9 mouse cellular contexts compared by ENCODE assay signal in the genomic region with DNA sequence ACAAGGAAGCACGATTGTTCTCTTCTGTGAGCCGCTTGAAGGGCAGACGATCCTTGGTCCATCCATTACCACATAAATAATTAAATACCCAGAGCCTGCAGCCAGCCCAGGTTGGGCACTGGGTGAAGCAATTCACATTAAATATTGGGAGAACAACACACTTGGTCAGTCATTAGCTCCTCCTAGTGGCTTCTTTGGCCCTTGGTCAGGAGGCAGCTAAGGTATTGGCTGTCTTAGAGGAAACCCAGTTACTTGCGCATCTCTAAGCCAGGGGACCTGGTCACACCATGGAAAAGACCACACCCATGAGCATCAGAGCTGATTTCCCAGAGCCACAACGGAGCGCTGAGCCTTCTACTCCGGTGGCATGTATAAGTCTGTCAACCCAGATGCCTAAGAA.
DNase-seq lines count a peak whose midpoint lies in the region; ATAC-seq lines count a peak whose summit lies in the region.
"Had no signal": no experiment of that assay in that cellular context is flagged by ENCODE, and none has a peak within 500 bp of the region (broad histone marks: within the 10 kb centered on the region; RNA-seq: fewer than 3 reads in every experiment).

No protein-coding gene starts in this region.

- H3K4me3 ChIP-seq in neural tube, embryonic 13.5 days, result no peak overlapping the region
- no peak overlapping the region for H3K4me3 ChIP-seq in neural tube, embryonic 15.5 days (replicated peaks)
- no peak overlapping the region for H3K4me3 ChIP-seq in hindbrain, embryonic 13.5 days
- H3K4me3 ChIP-seq: stomach, embryonic 15.5 days had no signal

- no peaks in the 10 kb centered on the region; the same call in 1 of the 2 replicates for H3K27me3 ChIP-seq in neural tube, embryonic 13.5 days
- H3K27me3 ChIP-seq in neural tube, embryonic 15.5 days (replicated peaks), result peaks cover 3% of the 10 kb centered on the region
- no peaks in the 10 kb centered on the region for H3K27me3 ChIP-seq in hindbrain, embryonic 13.5 days
- H3K27me3 ChIP-seq: stomach, embryonic 15.5 days had no signal

- no peak overlapping the region for H3K4me2 ChIP-seq in neural tube, embryonic 13.5 days
- H3K4me2 ChIP-seq in neural tube, embryonic 15.5 days, result no peak overlapping the region
- no peak overlapping the region for H3K4me2 ChIP-seq in hindbrain, embryonic 13.5 days
- H3K4me2 ChIP-seq: stomach, embryonic 15.5 days had no signal

- no peak overlapping the region for H3K9ac ChIP-seq in neural tube, embryonic 13.5 days
- no peak overlapping the region for H3K9ac ChIP-seq in neural tube, embryonic 15.5 days (replicated peaks)
- no peak overlapping the region for H3K9ac ChIP-seq in hindbrain, embryonic 13.5 days
- H3K9ac ChIP-seq: stomach, embryonic 15.5 days had no signal

- 39% methylated on average over 7 of the region's 7 CpGs for whole genome bisulfite sequencing in neural tube, embryonic 13.5 days
- 49% methylated on average over 7 of the region's 7 CpGs for WGBS in neural tube, embryonic 15.5 days
- WGBS in hindbrain, embryonic 13.5 days, result 42% methylated on average over 7 of the region's 7 CpGs

- peaks cover 27% of the 10 kb centered on the region for H3K4me1 ChIP-seq in neural tube, embryonic 13.5 days (replicated peaks)
- H3K4me1 ChIP-seq in neural tube, embryonic 15.5 days, result peaks cover 15% of the 10 kb centered on the region
- H3K4me1 ChIP-seq in hindbrain, embryonic 13.5 days (replicated peaks), result peaks cover 30% of the 10 kb centered on the region

- H3K9me3 ChIP-seq in neural tube, embryonic 13.5 days, result no peaks in the 10 kb centered on the region
- no peaks in the 10 kb centered on the region for H3K9me3 ChIP-seq in neural tube, embryonic 15.5 days (replicated peaks)
- H3K9me3 ChIP-seq in hindbrain, embryonic 13.5 days, result no peaks in the 10 kb centered on the region
- H3K9me3 ChIP-seq: stomach, embryonic 15.5 days had no signal

- H3K27ac ChIP-seq in neural tube, embryonic 13.5 days (replicated peaks), result no peak overlapping the region
- no peak overlapping the region for H3K27ac ChIP-seq in neural tube, embryonic 15.5 days (replicated peaks)
- H3K27ac ChIP-seq in hindbrain, embryonic 13.5 days, result no peak overlapping the region
- H3K27ac ChIP-seq: stomach, embryonic 15.5 days had no signal

- ATAC-seq in neural tube, embryonic 13.5 days (ENCODE audit: low read depth), result 0 out of 2 replicates have a peak, but pooled peaks have one; percentile 55
- no peak for ATAC-seq in neural tube, embryonic 15.5 days (ENCODE audit: low FRiP score)
- ATAC-seq in hindbrain, embryonic 13.5 days (ENCODE audit: low FRiP score), result 0 out of 2 replicates have a peak, but pooled peaks have one; percentile 21

- no peaks in the 10 kb centered on the region for H3K36me3 ChIP-seq in neural tube, embryonic 13.5 days
- no peaks in the 10 kb centered on the region for H3K36me3 ChIP-seq in neural tube, embryonic 15.5 days
- no peaks in the 10 kb centered on the region for H3K36me3 ChIP-seq in hindbrain, embryonic 13.5 days
- H3K36me3 ChIP-seq: stomach, embryonic 15.5 days had no signal

- peak; percentile 66 to 73 for DNase-seq in cerebellum, postnatal 14 days
- DNase-seq in lung, postnatal 10 days, result peak; percentile 54
- DNase-seq in thymus, postnatal 4 days, result no peak
- DNase-seq in left cerebral cortex, adult 18-20 months (ENCODE audit: low spot score in 2 of 2), result no peak
- no peak for DNase-seq in gastrocnemius, postnatal 25 days

Comparison
In these comparisons a context has a peak if more than half of its experiments do, and no peak if none do; other contexts are left out.
1. DNase-seq: peak in cerebellum, postnatal 14 days (2 of 2) and lung, postnatal 10 days (single experiment); none in thymus, postnatal 4 days (single experiment), left cerebral cortex, adult 18-20 months (0 of 2) and gastrocnemius, postnatal 25 days (single experiment).